13 mouse cellular contexts compared by ENCODE assay signal in the genomic region with DNA sequence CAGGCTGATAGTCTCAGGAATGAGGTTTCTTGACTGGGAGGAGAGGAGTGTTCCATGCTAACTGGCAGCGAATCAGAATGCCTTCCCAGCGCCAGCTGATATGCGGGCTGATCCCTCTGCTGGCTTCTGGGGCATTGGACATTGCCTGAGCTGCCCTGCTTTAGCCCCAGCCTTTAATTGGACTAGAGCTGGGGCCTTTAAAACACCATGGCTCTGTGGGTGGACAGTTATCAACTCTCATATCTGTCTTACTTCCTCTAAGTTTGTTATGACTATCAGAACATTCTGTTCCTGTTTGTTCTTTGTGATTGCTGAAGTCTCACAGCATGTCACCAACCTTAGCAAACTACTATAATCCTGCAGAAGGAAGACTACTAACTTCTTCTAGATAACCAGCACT. TPM values are rescaled to one million over a fixed set of nuclear protein-coding genes. Genes with fewer than 3 reads are reported as not detected.
DNase-seq lines count a peak whose midpoint lies in the region; ATAC-seq lines count a peak whose summit lies in the region.
"Had no signal": no experiment of that assay in that cellular context is flagged by ENCODE, and none has a peak within 500 bp of the region (broad histone marks: within the 10 kb centered on the region; RNA-seq: fewer than 3 reads in every experiment).

No protein-coding gene starts in this region.

- peaks cover 7% of the 10 kb centered on the region for H3K9me3 ChIP-seq in megakaryocyte, embryonic 14.5 days
- H3K9me3 ChIP-seq: forebrain, embryonic 15.5 days; liver, embryonic 12.5 days had no signal

- peaks cover 72% of the 10 kb centered on the region for H3K36me3 ChIP-seq in megakaryocyte, embryonic 14.5 days (replicated peaks; ENCODE audit: low read length)
- H3K36me3 ChIP-seq: forebrain, embryonic 15.5 days had no signal

- peak overlapping the region; percentile 51 for H3K4me3 ChIP-seq in megakaryocyte, embryonic 14.5 days (replicated peaks)
- H3K4me3 ChIP-seq: forebrain, embryonic 15.5 days; liver, embryonic 12.5 days had no signal

- peak; percentile 24 for ATAC-seq in granulocyte monocyte progenitor cell, adult 5-6 weeks (replicated peaks; ENCODE audit: poor library complexity, severe bottlenecking)
- ATAC-seq: forebrain, embryonic 15.5 days; liver, embryonic 12.5 days had no signal

- DNase-seq in heart, adult 11 months: peak; percentile 94
- DNase-seq in heart, postnatal 4 days: no peak
- DNase-seq in B cell, adult 2 months: peak; percentile 56 to 66
- no peak for DNase-seq in layer of hippocampus, postnatal 10 days (ENCODE audit: low spot score in 2 of 2)
- DNase-seq in retina, embryonic 14.5 days (ENCODE audit: low spot score): no peak
- no peak for DNase-seq in cerebellum, postnatal 25 days
- DNase-seq: kidney, adult 9 months; midbrain, embryonic 14.5 days; right cerebral cortex, postnatal 4 days had no signal

- peaks cover 52% of the 10 kb centered on the region for H3K4me1 ChIP-seq in megakaryocyte, embryonic 14.5 days

- no peaks in the 10 kb centered on the region for H3K27me3 ChIP-seq in megakaryocyte, embryonic 14.5 days (replicated peaks)
- H3K27me3 ChIP-seq: forebrain, embryonic 15.5 days; liver, embryonic 12.5 days had no signal

RNA-seq across cellular contexts. Expression of a gene that starts 5.0 kb away (rescaled TPM):
- 1 to 10 TPM; 7.0 to 8.8 TPM for total RNA-seq in heart, postnatal 4 days (2021)
- 21.6 and 34.6 TPM in 2 replicates for total RNA-seq in granulocyte monocyte progenitor cell, adult 5-6 weeks (2014; fragmentation: Nextera tagmentation)
- 31.1 and 35.7 TPM in 2 replicates for total RNA-seq in granulocyte monocyte progenitor cell, adult 5-6 weeks (2017)
- polyA plus RNA-seq in megakaryocyte, embryonic 14.5 days (2012; ENCODE audit: insufficient read depth, low replicate concordance): 5.7 and 6.0 TPM in 2 replicates
- total RNA-seq in layer of hippocampus, postnatal 10 days (2021): 1 to 10 TPM; 1.3 to 3.0 TPM

RNA-seq across cellular contexts. Expression of a gene that starts 31.1 kb away (rescaled TPM):
- total RNA-seq in heart, postnatal 4 days (2021): 10 to 100 TPM; 20.8 to 23.5 TPM
- total RNA-seq in granulocyte monocyte progenitor cell, adult 5-6 weeks (2014; fragmentation: Nextera tagmentation): 25.5 and 30.8 TPM in 2 replicates
- 39.1 and 40.0 TPM in 2 replicates for total RNA-seq in granulocyte monocyte progenitor cell, adult 5-6 weeks (2017)
- 3.8 TPM in 1 of 2 replicates, not detected in the other for polyA plus RNA-seq in megakaryocyte, embryonic 14.5 days (2012; ENCODE audit: insufficient read depth, low replicate concordance)
- 10 to 100 TPM; 24.9 to 26.9 TPM for total RNA-seq in layer of hippocampus, postnatal 10 days (2021)

Comparison
In these comparisons a context has a peak if more than half of its experiments do, and no peak if none do; other contexts are left out.
1. DNase-seq: peak in heart, adult 11 months (single experiment) and B cell, adult 2 months (2 of 2); none in heart, postnatal 4 days (single experiment), layer of hippocampus, postnatal 10 days (0 of 2), retina, embryonic 14.5 days (single experiment) and cerebellum, postnatal 25 days (0 of 2).